Mouse (Mus musculus): ENCODE data around the gene 4921539E11Rik. TPM values are rescaled to one million over a fixed set of nuclear protein-coding genes. Genes with fewer than 3 reads are reported as not detected.
A peak's percentile ranks its signal among the peaks of the same experiment; 100 is the strongest.

4921539E11Rik gene
- total RNA-seq (2022): not detected

DNA sequence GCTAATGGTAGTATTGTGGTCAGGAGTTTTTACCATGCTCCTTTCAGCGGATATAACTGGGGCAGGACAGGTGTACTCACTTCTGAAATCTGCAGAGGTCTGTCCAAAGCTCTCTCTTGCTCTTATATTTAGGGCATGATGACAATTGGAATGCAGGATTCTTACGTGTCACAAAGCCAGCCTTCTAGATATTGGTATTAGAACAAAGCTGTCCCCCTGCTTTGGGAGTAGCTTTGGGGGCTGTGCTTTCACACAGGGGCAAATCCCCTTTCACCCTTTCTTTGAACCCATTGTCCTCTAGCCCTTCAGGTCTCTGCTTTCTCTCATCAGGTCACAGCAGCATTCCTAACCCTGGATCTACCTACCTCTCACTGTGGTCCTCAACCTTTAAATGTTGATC, at the start of gene 4921539E11Rik:
Gene 4921539E11Rik (minus strand): TSS at position 101 of the 400 bp plus-strand sequence.
- no peak for DNase-seq (ENCODE audit: low spot score)

- no peak for DNase-seq (ENCODE audit: low spot score)
Observed at GRCm38 (mm10) chr4:103335134-103335533, 44.5 kb upstream of the 4921539E11Rik start.

DNA sequence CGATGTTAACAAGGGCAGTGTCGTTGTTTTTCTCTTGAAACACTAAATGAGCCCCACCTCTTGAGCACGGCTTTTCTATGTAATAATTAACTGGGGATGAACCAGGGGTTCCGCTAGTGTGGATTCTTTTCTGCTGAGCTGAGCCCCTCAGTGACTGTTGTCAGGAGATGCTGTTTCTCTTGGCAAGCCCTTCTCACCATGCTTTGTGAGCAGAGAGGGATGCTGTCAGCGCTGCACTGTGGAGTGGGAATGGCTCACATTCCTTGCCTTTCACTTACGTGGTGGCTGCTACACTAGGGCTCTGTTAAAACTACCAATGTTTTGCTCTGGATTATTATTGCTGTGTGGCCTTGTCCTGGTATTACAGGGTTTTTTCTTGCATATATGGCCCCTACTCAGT, 38.7 kb upstream of the 4921539E11Rik start:
- DNase-seq (ENCODE audit: low spot score): no peak

DNA sequence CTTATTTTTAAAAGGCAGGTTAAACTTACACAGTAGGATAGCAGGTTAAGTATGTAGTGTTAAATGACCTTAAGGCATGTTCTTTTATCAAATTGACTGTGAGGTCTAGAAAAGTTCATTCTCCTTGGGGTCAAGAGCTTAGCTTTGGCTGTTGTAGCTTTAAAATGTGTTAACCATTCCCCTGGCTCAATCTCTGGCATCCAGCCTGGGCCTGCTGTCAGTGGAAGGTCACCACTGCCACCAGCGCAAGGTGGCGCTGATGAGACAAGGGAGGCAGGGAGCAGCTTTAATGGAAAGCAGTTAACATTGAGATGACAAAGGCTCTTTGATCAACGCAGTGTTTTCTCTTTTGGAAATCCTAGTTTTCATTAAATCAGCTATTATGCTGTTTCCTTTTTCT, 36.3 kb upstream of the 4921539E11Rik start:
- DNase-seq (ENCODE audit: low spot score): peak; percentile 52

DNA sequence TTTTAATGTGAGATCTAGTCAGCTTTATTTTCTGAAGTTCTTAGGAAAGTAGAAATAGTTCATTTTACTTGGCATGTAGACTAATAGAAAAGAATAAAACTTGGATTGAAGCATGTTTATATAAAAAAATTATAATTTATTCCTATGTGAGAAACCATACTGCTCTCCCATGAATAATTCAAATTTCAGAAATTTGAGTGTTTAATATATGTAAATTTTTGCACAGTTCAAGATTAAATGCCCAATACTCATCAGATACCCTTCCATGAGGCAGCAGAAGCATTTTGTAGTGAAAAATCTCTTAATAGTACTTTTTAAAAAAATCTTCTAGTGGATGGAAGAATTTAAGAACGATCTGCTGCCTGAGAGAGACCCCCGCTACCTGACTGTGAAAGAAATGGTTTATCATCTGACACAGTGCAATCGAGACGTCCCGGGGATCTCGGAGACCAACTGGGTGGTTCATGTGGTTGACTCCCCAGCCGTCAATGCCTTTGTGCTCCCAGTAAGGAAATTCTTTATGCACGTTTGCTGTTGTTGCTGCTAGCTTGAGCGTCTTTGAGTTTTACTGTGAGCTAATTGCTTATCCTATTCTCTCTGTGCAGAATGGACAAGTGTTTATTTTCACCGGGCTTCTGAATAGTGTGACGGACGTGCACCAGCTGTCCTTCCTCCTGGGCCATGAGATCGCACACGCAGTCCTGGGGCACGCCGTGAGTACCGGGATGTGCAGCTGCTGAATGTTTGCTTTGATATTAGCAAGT, 34.2 kb upstream of the 4921539E11Rik start:
- no peak for DNase-seq (ENCODE audit: low spot score)

DNA sequence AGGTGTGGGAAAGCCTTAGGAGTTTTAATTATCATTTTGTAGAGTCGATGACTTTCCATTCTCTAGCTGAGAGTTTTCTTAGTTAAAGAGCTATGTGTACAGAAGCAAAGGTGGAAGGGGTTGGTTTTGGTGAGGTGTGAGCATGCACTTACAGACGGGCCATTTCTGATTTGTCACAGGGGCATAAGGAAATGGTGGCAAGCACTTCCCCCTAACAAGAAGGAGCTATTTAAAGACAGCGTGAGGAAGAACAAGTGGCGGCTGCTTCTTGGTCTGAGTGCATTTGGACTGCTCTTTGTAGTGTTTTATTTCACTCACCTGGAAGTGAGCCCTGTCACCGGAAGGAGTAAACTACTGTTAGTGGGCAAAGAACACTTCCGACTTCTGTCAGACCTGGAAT, 30.8 kb upstream of the 4921539E11Rik start:
- no peak for DNase-seq (ENCODE audit: low spot score)

DNA sequence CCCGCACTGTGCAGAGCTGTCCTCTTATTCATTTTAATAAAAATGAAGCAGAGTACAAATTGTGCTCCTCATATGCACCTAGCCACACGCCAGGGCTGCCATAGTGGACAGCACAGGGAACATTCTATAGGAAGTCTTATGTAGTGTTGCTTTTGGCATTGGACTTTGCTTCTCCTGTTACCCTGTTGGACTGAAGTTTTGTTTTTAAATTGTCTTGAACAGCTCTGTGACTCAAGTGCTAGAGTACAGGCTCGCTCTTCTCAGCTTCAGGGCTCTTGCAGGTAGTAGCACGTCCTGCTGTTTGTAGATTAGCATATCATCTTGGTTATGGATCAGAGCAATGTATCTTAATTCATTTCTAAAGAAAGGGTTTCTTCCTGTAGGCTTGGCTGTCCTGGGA, 25.2 kb upstream of the 4921539E11Rik start:
- DNase-seq (ENCODE audit: low spot score): no peak

DNA sequence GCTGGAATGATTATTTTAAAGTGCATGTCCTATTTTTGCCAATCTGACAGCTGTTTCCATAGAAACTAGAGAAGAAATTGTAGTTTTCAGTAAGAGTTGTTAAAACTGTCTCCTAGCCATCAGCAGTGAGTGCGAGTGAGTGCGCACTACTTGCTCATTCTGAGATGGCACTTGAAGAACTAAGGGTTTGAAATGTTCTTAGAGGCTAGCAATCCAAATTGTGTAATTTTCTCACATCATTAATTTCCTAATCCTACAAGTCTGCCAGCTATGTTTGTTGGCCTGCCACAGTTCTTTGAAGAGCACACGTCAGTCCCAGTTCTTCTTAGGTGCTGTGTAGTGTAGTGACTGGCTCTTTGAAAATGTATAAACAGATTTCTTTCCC, 23.9 kb upstream of the 4921539E11Rik start:
- DNase-seq (ENCODE audit: low spot score): peak; percentile 4

GRCm38 (mm10) chr4:103313587-103314525, 23.2 kb upstream of the 4921539E11Rik start, which contains the start of gene Oma1:
Gene Oma1, plus strand, starts transcription at chr4:103313812.
- peak; percentile 98 for DNase-seq (ENCODE audit: low spot score)

- DNase-seq (ENCODE audit: low spot score): no peak
Observed at GRCm38 (mm10) chr4:103303851-103304250, 13.2 kb upstream of the 4921539E11Rik start.

- DNase-seq (ENCODE audit: low spot score): no peak
Observed at GRCm38 (mm10) chr4:103299342-103299741, 8.7 kb upstream of the 4921539E11Rik start.

DNA sequence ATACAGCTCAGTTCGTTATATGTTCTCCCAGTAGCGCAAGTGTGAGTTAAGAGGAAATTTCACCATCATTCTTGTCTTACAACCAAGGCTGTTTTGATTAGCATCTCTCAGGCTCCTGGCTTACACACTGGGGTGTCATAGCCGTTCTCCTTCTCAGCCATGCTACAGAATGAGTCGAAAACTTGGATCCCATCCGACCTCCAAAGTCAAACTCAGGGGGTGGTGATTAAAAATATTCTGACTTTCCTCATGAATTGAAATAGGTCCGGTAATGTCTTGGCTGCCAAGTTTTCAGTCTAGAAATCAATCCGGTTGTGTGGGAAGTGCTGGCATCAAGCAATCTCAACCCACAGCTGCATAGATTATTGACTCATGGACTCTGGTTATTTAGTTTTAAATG, 2.3 kb downstream of the 4921539E11Rik start:
- no peak for DNase-seq (ENCODE audit: low spot score)

- no peak for DNase-seq (ENCODE audit: low spot score)
Observed at GRCm38 (mm10) chr4:103273021-103273420, 17.6 kb downstream of the 4921539E11Rik start.

GRCm38 (mm10) chr4:103269336-103269735, 21.3 kb downstream of the 4921539E11Rik start:
- no peak for DNase-seq (ENCODE audit: low spot score)

- DNase-seq (ENCODE audit: low spot score): no peak
Observed at GRCm38 (mm10) chr4:103265166-103265565, 25.5 kb downstream of the 4921539E11Rik start.

DNA sequence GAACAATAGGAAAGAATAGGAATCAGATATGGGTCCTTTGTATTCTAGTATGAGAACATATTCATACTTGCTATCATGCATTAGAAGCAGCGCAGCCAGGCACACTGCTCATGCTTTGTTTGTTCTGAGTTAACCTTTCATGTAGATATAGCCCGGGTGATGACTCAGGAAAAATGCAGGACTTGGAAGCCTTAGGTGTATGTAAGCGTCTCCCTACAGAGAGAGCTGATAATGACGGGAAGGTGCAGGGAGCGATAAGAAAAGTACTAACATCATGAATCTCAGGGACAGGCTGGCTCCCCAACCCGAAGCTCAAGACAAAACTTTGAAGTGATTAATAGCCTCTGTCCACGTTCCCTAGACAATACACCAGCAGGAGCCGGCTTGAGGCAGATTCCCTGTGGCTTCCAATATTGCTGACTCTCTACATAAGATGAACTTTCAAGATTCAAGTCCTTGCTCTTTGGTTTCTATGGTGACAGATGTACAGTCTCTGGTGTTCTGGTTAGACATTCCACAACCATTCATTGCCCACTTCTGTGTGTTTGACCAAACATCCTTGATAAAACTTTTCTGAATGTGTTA, 26.8 kb downstream of the 4921539E11Rik start:
- no peak for DNase-seq (ENCODE audit: low spot score)

DNA sequence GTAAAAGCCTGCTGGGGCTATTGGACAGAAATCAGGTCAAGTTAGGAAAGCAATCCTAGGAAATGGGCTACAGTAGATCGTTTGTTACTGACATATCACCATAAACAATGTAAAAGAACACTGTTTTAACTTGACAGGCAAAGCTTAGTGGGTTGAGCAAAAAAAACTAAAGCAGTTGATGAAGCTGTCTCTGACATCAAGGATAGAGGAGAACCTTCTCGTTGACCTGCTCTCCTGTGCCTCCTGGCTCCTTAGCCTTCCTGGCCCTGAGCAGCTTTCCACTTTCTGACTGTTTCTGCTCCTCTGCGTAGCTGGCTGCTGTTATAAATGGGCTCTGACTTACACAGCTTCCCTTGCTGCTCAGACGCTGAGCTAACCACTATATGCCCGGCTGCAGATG, 27.3 kb downstream of the 4921539E11Rik start:
- DNase-seq (ENCODE audit: low spot score): no peak

DNA sequence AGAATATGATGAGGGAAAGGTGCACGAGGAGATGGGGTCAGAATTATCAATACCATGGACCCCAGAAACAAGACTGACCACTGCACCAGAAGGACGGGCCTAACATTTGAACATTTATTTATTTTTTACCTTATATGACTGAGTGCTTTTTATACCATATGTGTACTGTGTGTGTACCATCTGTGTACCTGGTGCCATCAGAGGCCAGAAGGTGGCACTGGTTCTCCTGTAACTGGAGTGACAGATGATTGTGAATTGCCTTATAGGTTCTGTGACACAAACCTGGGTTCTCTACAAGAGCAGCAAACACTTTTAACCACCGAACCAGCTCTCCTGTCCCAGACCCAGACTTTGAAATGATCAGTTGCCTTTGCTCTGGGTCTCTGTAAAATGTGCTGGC, 31.8 kb downstream of the 4921539E11Rik start:
- DNase-seq (ENCODE audit: low spot score): no peak

DNA sequence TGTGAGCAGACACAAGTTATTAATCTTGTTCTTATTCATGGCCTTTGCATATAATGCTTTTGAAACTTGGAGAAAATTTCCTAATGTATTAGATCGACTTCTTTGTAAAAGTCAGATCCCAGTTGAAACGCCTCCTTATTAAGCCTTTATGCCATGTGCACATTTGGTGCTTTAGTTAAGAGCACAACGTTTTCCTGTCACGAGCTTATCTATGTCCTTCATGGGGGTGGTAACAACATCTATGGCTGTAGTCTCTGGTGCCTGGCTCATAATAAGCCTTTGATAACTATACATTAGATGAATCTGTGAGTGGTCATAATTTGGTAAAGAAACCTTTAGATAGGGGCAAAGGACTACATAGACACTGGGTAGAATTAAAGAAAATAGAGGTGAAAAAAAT, 36.8 kb downstream of the 4921539E11Rik start:
- no peak for DNase-seq (ENCODE audit: low spot score)

GRCm38 (mm10) chr4:103249436-103250085, 41.1 kb downstream of the 4921539E11Rik start:
- no peak for DNase-seq (ENCODE audit: low spot score)

GRCm38 (mm10) chr4:103247813-103248212, 42.9 kb downstream of the 4921539E11Rik start:
- DNase-seq (ENCODE audit: low spot score): no peak

- no peak for DNase-seq (ENCODE audit: low spot score)
Observed at GRCm38 (mm10) chr4:103247249-103247648, 43.4 kb downstream of the 4921539E11Rik start.
